1 mouse cellular context compared by ENCODE assay signal in genomic region chr5:24365528-24365927, GRCm38 (mm10).
TF ChIP-seq lines count a peak whose summit lies in the region.

No protein-coding gene starts in this region.

TF ChIP-seq in MEL, 35 proteins besides CTCF, POLR2A, EP300 and RAD21 (continued from another document):
- TF ChIP-seq ETS1 (IDR thresholded peaks at IDR 0.05; ENCODE audit: low read depth, low read length) (no peak), JUND (IDR thresholded peaks at IDR 0.05; ENCODE audit: low read depth, low read length) (no peak), ELF1 (IDR thresholded peaks at IDR 0.05; ENCODE audit: low read depth, low read length) (no peak), CHD2 (IDR thresholded peaks at IDR 0.05; ENCODE audit: low read length) (no peak), USF2 (IDR thresholded peaks at IDR 0.05; ENCODE audit: borderline replicate concordance in 1 of 2, insufficient read depth in 1 of 2, low read depth in 1 of 2, low read length in 2 of 2) (no peak), ZMIZ1 (IDR thresholded peaks at IDR 0.05; ENCODE audit: low read depth, low read length) (no peak), TCF12 (IDR thresholded peaks at IDR 0.05; ENCODE audit: low read depth, low read length) (peak; percentile 93), SIN3A (IDR thresholded peaks at IDR 0.05; ENCODE audit: low read length) (peak; percentile 43; the same call in 1 of the 2 replicates), GATA1 (IDR thresholded peaks at IDR 0.05; ENCODE audit: low read depth, low read length) (peak; percentile 83), KAT2A (conservative IDR thresholded peaks at IDR 0.05; ENCODE audit: low read depth, low read length) (no peak), E2F4 (IDR thresholded peaks at IDR 0.05; ENCODE audit: borderline replicate concordance, low read depth, low read length) (no peak), TBP (IDR thresholded peaks at IDR 0.05; ENCODE audit: low read depth, low read length) (no peak), MXI1 (IDR thresholded peaks at IDR 0.05; ENCODE audit: low read depth, low read length) (peak; percentile 42; the same call in 1 of the 2 replicates), MYC (IDR thresholded peaks at IDR 0.05; ENCODE audit: low read depth, low read length) (no peak), RCOR1 (IDR thresholded peaks at IDR 0.05; ENCODE audit: low read depth, low read length) (peak; percentile 99), USF1 (IDR thresholded peaks at IDR 0.05; ENCODE audit: low read depth, low read length) (no peak), HCFC1 (IDR thresholded peaks at IDR 0.05; ENCODE audit: low read depth, low read length) (no peak), POLR2AphosphoS5 (IDR thresholded peaks at IDR 0.05; ENCODE audit: borderline replicate concordance, low read depth, low read length) (no peak), TAL1 (IDR thresholded peaks at IDR 0.05; ENCODE audit: low read length) (peak; percentile 89), BHLHE40 (IDR thresholded peaks at IDR 0.05; ENCODE audit: borderline replicate concordance, low read depth, low read length) (no peak; the same call in 1 of the 2 replicates), MAFK (IDR thresholded peaks at IDR 0.05; ENCODE audit: borderline replicate concordance, low read depth, low read length) (no peak), NRF1 (IDR thresholded peaks at IDR 0.05; ENCODE audit: insufficient read depth, low read depth, low read length, poor library complexity, severe bottlenecking) (no peak), CHD1 (IDR thresholded peaks at IDR 0.05; ENCODE audit: low read depth, low read length) (no peak), MYB (IDR thresholded peaks at IDR 0.05; ENCODE audit: low read depth, low read length) (no peak), ZC3H11A (IDR thresholded peaks at IDR 0.05; ENCODE audit: low read depth, low read length) (no peak), ZNF384 (IDR thresholded peaks at IDR 0.05; ENCODE audit: low read depth, low read length) (no peak)
TF ChIP-seq in MEL: peak in this region for 7.
